Mouse (Mus musculus) adrenal gland, postnatal 14 days (tissue): ENCODE measurements around the gene Bex1. TPM values are rescaled to one million over a fixed set of nuclear protein-coding genes. Genes with fewer than 3 reads are reported as not detected.
"Not testable (repeated sequence)": the region's sequence is repeated elsewhere in the genome, so short reads cannot be mapped to it uniquely, and the experiment has no call there.

ENCODE experiments used
- DNase-seq: peaks from one replicate; pipeline ENCODE4 v3.0.0; 2021; ENCODE audit warnings: mixed read lengths
- long read RNA-seq, 2 experiments: library from polyadenylated mRNA; stranded (forward); transcript quantifications; one replicate each; pipeline ENCODE4 v2.0.0; 2021
- total RNA-seq: library from RNA; stranded (reverse); gene quantifications from 2 replicates; pipeline ENCODE4 v1.2.3, GENCODE M21; 2021

Gene Bex1
- total RNA-seq: 9.5 and 11.8 TPM in 2 replicates
- long read RNA-seq, experiment 1, transcript Bex1-201 (3 exons, 866 nt): major isoform, 16 of 31 reads
- long read RNA-seq, experiment 1, partial matches to known transcripts: 0 of 31 reads
- long read RNA-seq, experiment 1, other reads (novel, unspliced or antisense): 14 of 31 reads
- long read RNA-seq, experiment 2, transcript Bex1-201 (3 exons, 866 nt): major isoform, 7 of 15 reads
- long read RNA-seq, experiment 2, partial matches to known transcripts: 0 of 15 reads
- long read RNA-seq, experiment 2, other reads (novel, unspliced or antisense): 8 of 15 reads

GRCm38 (mm10) chrX:136214729-136215677 lies at the start of gene Bex1, which contains the start of gene Tceal7:
Bex1 (minus strand) TSS chrX:136215513.
Tceal7 (plus strand) TSS chrX:136214779.
- DNase-seq: not testable (repeated sequence)

GRCm38 (mm10) chrX:136252023-136252729 lies 36.9 kb upstream of the Bex1 start:
- peak; percentile 21 for DNase-seq

GRCm38 (mm10) chrX:136249671-136250070 lies 34.4 kb upstream of the Bex1 start:
- no peak for DNase-seq

- peak; percentile 73 for DNase-seq
Measured at GRCm38 (mm10) chrX:136248811-136249210, 33.5 kb upstream of the Bex1 start.

GRCm38 (mm10) chrX:136245521-136246071 lies 30.3 kb upstream of the Bex1 start:
- DNase-seq: peak; percentile 47

GRCm38 (mm10) chrX:136244574-136245229 lies 29.4 kb upstream of the Bex1 start, which contains the start of gene Tceal9:
Tceal9 (plus strand) TSS chrX:136245079.
- DNase-seq: peak; percentile 84

GRCm38 (mm10) chrX:136243181-136243580 lies 27.9 kb upstream of the Bex1 start:
- no peak for DNase-seq

GRCm38 (mm10) chrX:136238118-136238517 lies 22.8 kb upstream of the Bex1 start:
- peak; percentile 34 for DNase-seq

GRCm38 (mm10) chrX:136227768-136228167 lies 12.5 kb upstream of the Bex1 start:
- peak; percentile 22 for DNase-seq

GRCm38 (mm10) chrX:136223714-136224113 lies 8.4 kb upstream of the Bex1 start:
- no peak for DNase-seq

GRCm38 (mm10) chrX:136216303-136216702 lies 990 bp upstream of the Bex1 start:
- no peak for DNase-seq

GRCm38 (mm10) chrX:136213396-136213795 lies 1.9 kb downstream of the Bex1 start:
- DNase-seq: no peak

- no peak for DNase-seq
Measured at GRCm38 (mm10) chrX:136204406-136204805, 10.9 kb downstream of the Bex1 start.

GRCm38 (mm10) chrX:136203664-136204066 lies 11.6 kb downstream of the Bex1 start, which contains the start of gene Tceal5:
Tceal5 (minus strand) TSS chrX:136203876.
- peak; percentile 8 for DNase-seq

GRCm38 (mm10) chrX:136203257-136203656 lies 12.1 kb downstream of the Bex1 start:
- DNase-seq: no peak

GRCm38 (mm10) chrX:136196873-136197272 lies 18.4 kb downstream of the Bex1 start:
- DNase-seq: peak; percentile 59

- no peak for DNase-seq
Measured at GRCm38 (mm10) chrX:136195193-136195944, 19.9 kb downstream of the Bex1 start.

GRCm38 (mm10) chrX:136183107-136183506 lies 32.2 kb downstream of the Bex1 start:
- DNase-seq: no peak

GRCm38 (mm10) chrX:136180897-136181553 lies 34.3 kb downstream of the Bex1 start:
- no peak for DNase-seq

- no peak for DNase-seq
Measured at GRCm38 (mm10) chrX:136172786-136173185, 42.5 kb downstream of the Bex1 start.
